Mouse (Mus musculus): Measurements from ENCODE around the gene Ptn. TPM values are rescaled to one million over a fixed set of nuclear protein-coding genes. Genes with fewer than 3 reads are reported as not detected.

Gene Ptn
- polyA plus RNA-seq, 1 experiment from 2014 or later, result 774 TPM

Small RNA genes within 50 kb of the gene (microRNA-seq; reads per million reads assigned to microRNA genes)
- not detected for gene Gm25111
